Mouse (Mus musculus) erythroblast, embryonic 14.5 days (primary cell): ENCODE data around the gene Adamts5.

ENCODE experiments used
- GATA1 ChIP-seq: IDR thresholded peaks from 2 replicates; pipeline ENCODE4 v1.6.1; 2012; ENCODE audit warnings: low read length, inconsistent platforms, mixed read lengths
- TAL1 ChIP-seq: IDR thresholded peaks from 3 replicates; pipeline ENCODE4 v1.6.1; 2012; ENCODE audit warnings: low read length, inconsistent platforms, mixed read lengths

DNA sequence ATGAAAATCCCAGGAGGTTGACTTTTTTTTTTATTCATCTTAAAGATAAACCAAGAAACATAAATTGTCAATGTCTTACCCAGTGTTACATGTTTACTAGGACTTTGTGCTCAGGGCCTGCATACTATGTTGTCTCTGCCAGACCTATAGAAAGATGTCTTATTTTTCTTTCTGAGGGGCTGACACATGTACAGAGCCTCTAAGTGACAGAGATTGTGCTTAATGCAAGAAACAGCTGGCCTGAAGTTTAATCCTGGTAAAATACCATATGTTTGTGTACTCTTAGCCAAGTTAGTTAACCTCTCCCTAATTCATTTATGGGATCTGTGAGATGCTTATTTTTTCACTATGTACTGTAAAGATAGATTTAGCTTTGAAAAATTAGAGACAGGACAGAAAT, 30.4 kb downstream of the Adamts5 start:
- TF ChIP-seq TAL1 (no peak), GATA1 (no peak)
